Mouse (Mus musculus) testis, adult 2 months (tissue): Measurements from ENCODE around the gene Keap1.

ENCODE experiments used
- CTCF ChIP-seq: fragments of 200-500 bp; IDR thresholded peaks from 2 replicates; pipeline ENCODE4 v1.5.1; 2012; ENCODE audit warnings: low read depth, mild to moderate bottlenecking, inconsistent platforms, low read length, moderate library complexity; ENCODE audit not compliant: control insufficient read depth, insufficient read depth, insufficient replicate concordance
- POLR2A ChIP-seq: fragments of 200-500 bp; IDR thresholded peaks from 2 replicates; pipeline ENCODE4 v1.6.1; 2012; ENCODE audit warnings: low read depth, mild to moderate bottlenecking, inconsistent platforms, low read length, moderate library complexity; ENCODE audit not compliant: control insufficient read depth

DNA sequence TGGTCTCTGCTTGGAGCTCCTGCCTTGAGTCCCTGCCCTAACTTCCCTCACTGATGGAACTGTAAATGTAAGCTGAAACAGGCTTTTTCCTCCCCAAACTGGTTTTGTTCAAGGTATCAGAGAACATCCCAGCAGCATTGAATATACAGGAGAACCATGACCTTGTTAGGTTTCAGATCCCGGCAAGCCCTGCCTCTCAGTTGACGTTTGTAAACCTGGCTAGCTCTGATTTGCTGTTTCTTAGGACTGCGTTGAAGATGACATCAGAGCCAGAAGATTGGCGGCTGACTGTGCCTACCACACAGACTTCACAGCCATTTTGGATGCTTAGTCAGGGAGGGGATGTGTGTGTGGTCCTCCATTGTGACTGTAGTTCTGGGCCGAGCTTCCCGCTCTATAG, 15.3 kb downstream of the Keap1 start:
- TF ChIP-seq CTCF (no peak), POLR2A (no peak)
